Mouse (Mus musculus): ENCODE results near the gene Crocc. TPM values are rescaled to one million over a fixed set of nuclear protein-coding genes. Genes with fewer than 3 reads are reported as not detected.

Crocc gene
- polyA plus RNA-seq, 1 experiment from 2014 or later: 6.4 TPM

GRCm38 (mm10) chr4:141011556-141012328, 48.6 kb downstream of the Crocc start:
- 59% methylated on average over 14 of the region's 14 CpGs for WGBS
- Histone ChIP-seq H3K4me3 (peak overlapping the region; percentile 76), H3K36me3 (peaks cover 58% of the 10 kb centered on the region), H3K27ac (peak overlapping the region; percentile 90), H3K27me3 (ENCODE audit: insufficient read depth, poor library complexity, severe bottlenecking) (no peaks in the 10 kb centered on the region), H3K4me1 (peaks cover 43% of the 10 kb centered on the region), H3K9me3 (no peaks in the 10 kb centered on the region)
- DNase-seq (ENCODE audit: low spot score): no peak

- Histone ChIP-seq H3K27me3 (ENCODE audit: insufficient read depth, poor library complexity, severe bottlenecking) (no peaks in the 10 kb centered on the region), H3K36me3 (peaks cover 60% of the 10 kb centered on the region), H3K9me3 (no peaks in the 10 kb centered on the region), H3K27ac (peak overlapping the region; percentile 90), H3K4me1 (peaks cover 43% of the 10 kb centered on the region), H3K4me3 (peak overlapping the region; percentile 76)
- WGBS: 2% methylated on average over 17 of the region's 17 CpGs
- DNase-seq (ENCODE audit: low spot score): no peak
These were observed 49.4 kb downstream of the Crocc start for GRCm38 (mm10) chr4:141010941-141011429.

DNA sequence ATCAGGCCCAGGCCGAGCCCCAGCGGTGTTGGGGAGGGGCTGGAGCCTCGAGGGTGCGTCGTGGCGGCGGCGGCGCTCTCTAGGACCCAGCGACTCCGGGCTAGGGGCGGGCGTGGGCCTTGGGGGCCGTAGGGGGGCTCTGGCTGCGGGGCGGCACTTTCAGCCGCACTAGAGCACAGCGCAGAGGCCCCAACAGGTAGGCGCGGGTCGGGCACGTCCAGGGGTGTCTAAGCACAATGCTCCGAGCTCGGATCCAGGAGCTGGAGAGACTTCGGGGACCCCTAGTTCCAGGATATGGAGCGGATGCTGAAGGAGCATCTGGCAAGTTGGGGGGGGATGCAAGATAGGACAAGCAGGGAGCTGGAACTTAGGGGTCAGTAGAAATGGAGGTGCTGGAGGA, 49.8 kb downstream of the Crocc start:
- peak overlapping the region; percentile 90 for H3K27ac ChIP-seq
- peak overlapping the region; percentile 76 for H3K4me3 ChIP-seq
- under 1% methylated on average over 26 of the region's 26 CpGs for WGBS
- DNase-seq (ENCODE audit: low spot score): no peak
- peaks cover 43% of the 10 kb centered on the region for H3K4me1 ChIP-seq
- peaks cover 60% of the 10 kb centered on the region for H3K36me3 ChIP-seq
- H3K27me3 ChIP-seq (ENCODE audit: insufficient read depth, poor library complexity, severe bottlenecking): no peaks in the 10 kb centered on the region
- H3K9me3 ChIP-seq: no peaks in the 10 kb centered on the region

DNA sequence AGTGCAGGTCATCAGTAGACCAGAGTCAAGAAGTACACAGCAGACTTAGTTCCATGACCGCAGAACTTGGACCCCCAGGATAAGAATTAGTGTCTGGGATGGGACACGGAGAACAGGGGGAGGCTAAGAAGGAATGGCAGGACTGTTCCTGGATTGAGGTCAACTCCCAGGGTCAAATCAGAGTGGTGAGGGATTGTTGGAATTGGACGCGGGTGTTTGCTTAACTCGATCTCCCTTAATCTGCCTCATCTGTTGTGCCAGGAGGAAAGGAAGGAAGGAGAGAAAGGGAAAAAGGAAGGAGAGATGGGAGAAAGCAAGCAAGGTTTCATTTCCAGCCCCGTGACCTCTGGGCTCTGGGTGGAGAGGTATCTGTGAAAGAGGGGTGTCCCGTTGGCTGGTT, 50.2 kb downstream of the Crocc start, which contains the start of gene Mfap2:
Mfap2 (plus strand) TSS at position 301 of the 400 bp plus-strand sequence.
- Histone ChIP-seq H3K27ac (peak within 1 kb of the TSS; percentile 90), H3K4me3 (peak within 1 kb of the TSS; percentile 76), H3K9me3 (no peaks in the 10 kb centered on the region), H3K36me3 (peaks cover 60% of the 10 kb centered on the region), H3K27me3 (ENCODE audit: insufficient read depth, poor library complexity, severe bottlenecking) (no peaks in the 10 kb centered on the region), H3K4me1 (peaks cover 43% of the 10 kb centered on the region)
- 18% methylated on average over 7 of the region's 7 CpGs for WGBS
- no peak for DNase-seq (ENCODE audit: low spot score)

GRCm38 (mm10) chr4:141008028-141008427, 52.3 kb downstream of the Crocc start:
- no peak overlapping the region for H3K4me3 ChIP-seq
- 86% methylated on average over 8 of the region's 8 CpGs for WGBS
- no peaks in the 10 kb centered on the region for H3K9me3 ChIP-seq
- DNase-seq (ENCODE audit: low spot score): no peak
- no peak overlapping the region for H3K27ac ChIP-seq
- H3K27me3 ChIP-seq (ENCODE audit: insufficient read depth, poor library complexity, severe bottlenecking): no peaks in the 10 kb centered on the region
- peaks cover 60% of the 10 kb centered on the region for H3K36me3 ChIP-seq
- peaks cover 37% of the 10 kb centered on the region for H3K4me1 ChIP-seq

DNA sequence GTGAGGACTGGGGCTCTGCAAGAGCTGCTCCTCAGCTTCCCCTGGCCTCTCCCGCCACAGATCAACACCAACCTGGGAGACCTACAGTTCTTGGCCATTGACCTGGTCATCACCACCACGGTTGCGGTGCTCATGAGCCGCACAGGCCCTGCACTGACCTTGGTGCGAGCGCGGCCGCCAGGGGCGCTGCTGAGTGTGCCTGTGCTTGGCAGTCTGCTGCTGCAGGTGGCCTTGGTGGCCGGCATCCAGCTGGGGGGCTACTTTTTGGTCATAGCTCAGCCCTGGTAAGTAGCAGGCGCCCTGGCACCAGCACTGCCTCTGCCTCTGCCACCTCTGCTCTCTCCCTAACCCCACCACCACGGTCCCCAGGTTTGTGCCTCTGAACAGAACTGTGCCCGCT, 54.4 kb downstream of the Crocc start:
- Histone ChIP-seq H3K4me3 (no peak overlapping the region), H3K4me1 (peaks cover 18% of the 10 kb centered on the region), H3K27ac (no peak overlapping the region), H3K36me3 (peaks cover 77% of the 10 kb centered on the region), H3K27me3 (ENCODE audit: insufficient read depth, poor library complexity, severe bottlenecking) (no peaks in the 10 kb centered on the region), H3K9me3 (no peaks in the 10 kb centered on the region)
- DNase-seq (ENCODE audit: low spot score): no peak
- WGBS: 74% methylated on average over 13 of the region's 13 CpGs

- H3K27ac ChIP-seq: no peak overlapping the region
- H3K9me3 ChIP-seq: no peaks in the 10 kb centered on the region
- H3K4me1 ChIP-seq: peaks cover 5% of the 10 kb centered on the region; the same call in 1 of the 2 replicates
- H3K27me3 ChIP-seq (ENCODE audit: insufficient read depth, poor library complexity, severe bottlenecking): no peaks in the 10 kb centered on the region
- WGBS: 87% methylated on average over 9 of the region's 9 CpGs
- no peak overlapping the region for H3K4me3 ChIP-seq
- peaks cover 95% of the 10 kb centered on the region for H3K36me3 ChIP-seq
- no peak for DNase-seq (ENCODE audit: low spot score)
These were observed 63.5 kb downstream of the Crocc start for GRCm38 (mm10) chr4:140996812-140997211.

DNA sequence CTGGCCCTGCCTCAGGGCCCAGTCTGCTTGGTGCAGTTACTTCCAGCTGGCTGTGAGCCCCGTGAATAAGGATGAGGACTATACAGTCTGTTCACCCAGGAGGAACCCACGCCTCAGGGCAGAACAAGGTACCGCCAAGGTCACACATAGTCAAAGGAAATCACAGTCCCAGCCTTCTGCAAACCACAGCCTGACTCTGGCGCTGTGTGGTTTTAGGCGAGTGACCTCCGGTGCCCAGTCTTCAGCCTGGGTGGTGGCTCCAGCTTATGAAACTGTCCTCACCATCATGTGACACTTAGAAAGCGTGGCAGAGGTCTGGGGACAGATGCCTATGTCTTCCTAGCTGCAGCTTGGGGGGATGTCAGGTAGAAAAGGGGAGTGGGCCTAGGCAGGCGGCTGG, 64.5 kb downstream of the Crocc start:
- 88% methylated on average over 8 of the region's 8 CpGs for WGBS
- Histone ChIP-seq H3K4me3 (no peak overlapping the region), H3K27ac (no peak overlapping the region), H3K4me1 (peaks cover 6% of the 10 kb centered on the region; the same call in 1 of the 2 replicates), H3K36me3 (peaks cover 90% of the 10 kb centered on the region), H3K9me3 (no peaks in the 10 kb centered on the region), H3K27me3 (ENCODE audit: insufficient read depth, poor library complexity, severe bottlenecking) (no peaks in the 10 kb centered on the region)
- DNase-seq (ENCODE audit: low spot score): no peak

- no peak overlapping the region for H3K4me3 ChIP-seq
- H3K27me3 ChIP-seq (ENCODE audit: insufficient read depth, poor library complexity, severe bottlenecking): no peaks in the 10 kb centered on the region
- no peaks in the 10 kb centered on the region for H3K9me3 ChIP-seq
- peaks cover 74% of the 10 kb centered on the region for H3K36me3 ChIP-seq
- DNase-seq (ENCODE audit: low spot score): no peak
- H3K27ac ChIP-seq: no peak overlapping the region
- H3K4me1 ChIP-seq: peaks cover 13% of the 10 kb centered on the region
- 86% methylated on average over 8 of the region's 8 CpGs for WGBS
These were observed 66.5 kb downstream of the Crocc start for GRCm38 (mm10) chr4:140993846-140994245.

DNA sequence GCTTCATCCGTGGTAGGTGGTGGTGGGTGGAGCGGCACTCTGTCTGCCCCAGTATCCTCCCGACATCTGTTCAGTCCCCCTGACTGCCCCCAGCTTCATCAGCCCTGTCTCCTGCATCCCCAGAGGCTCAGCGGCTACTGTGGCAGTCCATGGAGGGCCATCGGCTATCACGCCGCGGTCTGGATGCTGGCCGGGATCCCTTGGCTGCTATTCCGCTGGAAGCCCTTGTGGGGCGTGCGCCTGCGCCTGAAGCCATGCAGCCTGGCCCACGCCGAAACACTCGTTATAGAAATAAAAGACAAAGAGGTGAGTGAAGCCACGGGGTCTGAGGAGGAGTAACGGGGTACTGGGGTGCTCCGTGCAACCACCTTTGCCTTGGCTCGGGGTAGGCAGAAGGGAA, 68.1 kb downstream of the Crocc start:
- Histone ChIP-seq H3K27ac (no peak overlapping the region), H3K4me3 (no peak overlapping the region), H3K27me3 (ENCODE audit: insufficient read depth, poor library complexity, severe bottlenecking) (no peaks in the 10 kb centered on the region), H3K4me1 (peaks cover 24% of the 10 kb centered on the region), H3K36me3 (peaks cover 60% of the 10 kb centered on the region), H3K9me3 (no peaks in the 10 kb centered on the region)
- DNase-seq (ENCODE audit: low spot score): no peak
- WGBS: 79% methylated on average over 20 of the region's 20 CpGs

DNA sequence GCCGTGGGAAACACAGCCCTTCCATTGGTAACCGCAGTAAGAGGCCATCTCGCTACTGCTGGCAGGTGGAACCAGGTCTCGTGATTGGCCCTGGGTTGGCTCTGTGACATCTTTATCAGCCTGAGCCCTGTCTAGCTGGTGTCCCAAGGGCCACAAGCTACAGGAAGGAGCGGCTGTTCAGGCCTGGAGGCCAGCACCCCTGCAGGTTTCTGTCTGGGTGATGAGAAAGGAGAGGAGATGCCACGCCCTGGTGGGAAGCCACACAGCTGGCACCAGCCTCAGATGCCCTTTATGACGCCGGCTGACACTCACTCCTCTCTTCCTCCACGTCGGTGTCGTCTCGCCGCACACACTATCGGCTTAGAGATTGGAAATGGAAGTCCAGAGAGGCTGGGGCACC, 70.9 kb downstream of the Crocc start:
- H3K27ac ChIP-seq: 0 out of 2 replicates have a peak overlapping the region, but pooled peaks have one; percentile 4
- H3K4me1 ChIP-seq: peaks cover 37% of the 10 kb centered on the region
- 90% methylated on average over 14 of the region's 14 CpGs for WGBS
- no peak for DNase-seq (ENCODE audit: low spot score)
- peaks cover 34% of the 10 kb centered on the region for H3K36me3 ChIP-seq
- no peaks in the 10 kb centered on the region for H3K27me3 ChIP-seq (ENCODE audit: insufficient read depth, poor library complexity, severe bottlenecking)
- H3K9me3 ChIP-seq: no peaks in the 10 kb centered on the region
- H3K4me3 ChIP-seq: no peak overlapping the region

DNA sequence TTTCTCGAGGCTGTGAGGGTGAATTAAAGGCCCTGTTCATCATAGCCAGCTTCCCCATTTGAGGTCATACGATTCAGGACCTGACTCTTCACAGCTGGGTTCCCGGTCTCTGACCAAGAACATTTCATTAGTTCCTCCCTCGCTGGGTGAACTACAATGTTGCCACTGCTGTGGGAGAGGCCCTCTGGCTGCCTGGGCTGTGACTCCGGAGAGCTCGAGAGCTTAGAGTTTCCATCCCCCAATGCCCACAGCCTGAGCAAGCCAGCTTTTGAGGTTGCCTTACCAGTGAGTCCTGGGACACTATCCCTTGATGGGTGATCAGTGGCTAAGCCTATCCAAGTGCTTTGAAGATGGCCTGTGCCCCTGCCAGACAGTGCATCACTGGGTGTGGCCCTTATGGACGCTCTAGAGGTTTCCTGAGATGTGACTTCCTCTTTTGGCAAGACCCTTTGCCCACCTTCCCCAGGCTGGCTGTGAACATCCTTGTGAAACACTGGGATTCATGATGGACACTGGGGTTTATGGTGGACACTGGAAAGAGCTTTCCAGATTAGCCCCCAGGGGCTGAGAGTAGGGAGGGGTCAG, 71.6 kb downstream of the Crocc start:
- Histone ChIP-seq H3K4me3 (no peak overlapping the region), H3K4me1 (peaks cover 37% of the 10 kb centered on the region), H3K27me3 (ENCODE audit: insufficient read depth, poor library complexity, severe bottlenecking) (no peaks in the 10 kb centered on the region), H3K36me3 (peaks cover 28% of the 10 kb centered on the region), H3K27ac (0 out of 2 replicates have a peak overlapping the region, but pooled peaks have one; percentile 4), H3K9me3 (no peaks in the 10 kb centered on the region)
- 60% methylated on average over 7 of the region's 7 CpGs for WGBS
- no peak for DNase-seq (ENCODE audit: low spot score)

GRCm38 (mm10) chr4:140987476-140987875, 72.9 kb downstream of the Crocc start:
- WGBS: 30% methylated on average over 7 of the region's 7 CpGs
- peak overlapping the region; percentile 92 for H3K27ac ChIP-seq
- no peak for DNase-seq (ENCODE audit: low spot score)

More at GRCm38 (mm10) chr4:140987476-140987875, 72.9 kb downstream of the Crocc start:
- no peaks in the 10 kb centered on the region for H3K27me3 ChIP-seq (ENCODE audit: insufficient read depth, poor library complexity, severe bottlenecking)
- H3K9me3 ChIP-seq: no peaks in the 10 kb centered on the region
- peaks cover 17% of the 10 kb centered on the region for H3K36me3 ChIP-seq
- peaks cover 48% of the 10 kb centered on the region for H3K4me1 ChIP-seq
- H3K4me3 ChIP-seq: peak overlapping the region; percentile 95

Measured in heart, embryonic 10.5 days (tissue).